20 mouse cellular contexts compared by ENCODE assay signal in genomic region chr7:28243943-28244342, GRCm38 (mm10). TPM values are rescaled to one million over a fixed set of nuclear protein-coding genes. Genes with fewer than 3 reads are reported as not detected.
"Had no signal": no experiment of that assay in that cellular context is flagged by ENCODE, and none has a peak within 500 bp of the region (broad histone marks: within the 10 kb centered on the region; RNA-seq: fewer than 3 reads in every experiment).

No protein-coding gene starts in this region.

RNA-seq across cellular contexts. Expression of gene Selenov, which starts 47.0 kb away (rescaled TPM):
- total RNA-seq: megakaryocyte progenitor cell, adult 5-6 weeks; megakaryocyte, adult 5-6 weeks; megakaryocyte-erythroid progenitor cell, adult 5-6 weeks; monocyte, adult 5-6 weeks had no signal
- polyA plus RNA-seq: limb, embryonic 10.5 days; limb, embryonic 11.5 days; limb, embryonic 12.5 days; liver, embryonic 11.5 days; liver, embryonic 12.5 days; liver, embryonic 13.5 days; liver, embryonic 14.5 days; liver, embryonic 16.5 days; liver, postnatal 0 days; lung, adult 2 months; lung, embryonic 14.5 days; lung, embryonic 15.5 days; lung, embryonic 16.5 days; macrophage; myocyte had no signal

RNA-seq across cellular contexts. Expression of gene Dll3, which starts 58.1 kb away (rescaled TPM):
- total RNA-seq: megakaryocyte, adult 5-6 weeks; megakaryocyte-erythroid progenitor cell, adult 5-6 weeks; monocyte, adult 5-6 weeks had no signal
- polyA plus RNA-seq: liver, embryonic 15.5 days; liver, embryonic 16.5 days; liver, postnatal 0 days; macrophage had no signal
